Mouse (Mus musculus) megakaryocyte, embryonic 14.5 days (primary cell): Measurements from ENCODE around the gene Eif4a3.

Experiments
- FLI1 ChIP-seq: IDR thresholded peaks from 2 replicates; pipeline ENCODE4 v1.6.1; 2012; ENCODE audit warnings: low read length, inconsistent platforms, mixed read lengths
- GATA1 ChIP-seq: IDR thresholded peaks from 3 replicates; pipeline ENCODE4 v1.6.1; 2012; ENCODE audit warnings: mixed read lengths, low read length, inconsistent platforms, borderline replicate concordance

DNA sequence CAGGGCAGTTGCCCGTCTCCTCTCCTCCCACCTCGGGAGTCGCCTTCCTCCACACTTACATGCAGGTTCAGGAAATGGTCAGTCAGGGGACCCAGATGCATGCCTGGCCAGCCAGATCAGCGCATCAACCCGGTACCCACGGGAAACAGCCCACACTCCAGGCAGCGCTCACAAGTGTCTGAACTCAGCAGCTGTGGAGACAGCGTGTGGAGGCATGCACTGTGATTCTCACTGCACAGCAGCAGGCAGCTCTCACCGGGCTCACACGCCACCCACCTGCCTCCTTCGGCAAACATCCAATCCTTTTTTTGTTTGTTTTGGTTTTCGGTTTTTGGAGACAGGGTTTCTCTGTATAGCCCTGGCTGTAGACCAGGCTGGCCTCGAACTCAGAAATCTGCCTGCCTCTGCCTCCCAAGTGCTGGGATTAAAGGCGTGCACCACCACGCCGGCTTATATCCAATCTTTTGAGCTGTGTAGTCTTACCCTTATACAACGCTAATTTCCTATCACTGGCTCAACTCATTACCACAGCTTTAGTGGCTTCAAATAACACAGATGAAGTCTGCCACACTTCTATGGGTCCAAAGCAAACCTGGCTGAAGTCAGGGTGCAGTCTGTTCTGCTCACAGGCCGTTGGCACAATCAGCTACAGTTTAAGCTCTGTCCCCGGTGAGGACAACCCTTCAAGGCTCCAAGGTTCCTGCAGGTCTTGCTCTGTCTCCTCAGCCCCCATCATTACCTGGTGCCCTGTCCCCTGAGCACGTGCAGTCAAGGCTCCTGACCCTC, 12.5 kb downstream of the Eif4a3 start:
- no peak for TF ChIP-seq GATA1
- no peak for TF ChIP-seq FLI1
